Mouse (Mus musculus) cortical plate, adult 2 months (tissue): ENCODE data around the gene Nlrc5.

Source experiments
- CTCF ChIP-seq: fragments of 200-500 bp; IDR thresholded peaks from 2 replicates; pipeline ENCODE4 v1.5.1; 2011; ENCODE audit warnings: mild to moderate bottlenecking, control low read depth, low read length; ENCODE audit not compliant: insufficient read depth; ENCODE audit errors: extremely low read depth
- POLR2A ChIP-seq: fragments of 200-500 bp; IDR thresholded peaks from 2 replicates; pipeline ENCODE4 v1.6.1; 2011; ENCODE audit warnings: mild to moderate bottlenecking, low read length, control low read depth; ENCODE audit not compliant: insufficient read depth; ENCODE audit errors: extremely low read depth

DNA sequence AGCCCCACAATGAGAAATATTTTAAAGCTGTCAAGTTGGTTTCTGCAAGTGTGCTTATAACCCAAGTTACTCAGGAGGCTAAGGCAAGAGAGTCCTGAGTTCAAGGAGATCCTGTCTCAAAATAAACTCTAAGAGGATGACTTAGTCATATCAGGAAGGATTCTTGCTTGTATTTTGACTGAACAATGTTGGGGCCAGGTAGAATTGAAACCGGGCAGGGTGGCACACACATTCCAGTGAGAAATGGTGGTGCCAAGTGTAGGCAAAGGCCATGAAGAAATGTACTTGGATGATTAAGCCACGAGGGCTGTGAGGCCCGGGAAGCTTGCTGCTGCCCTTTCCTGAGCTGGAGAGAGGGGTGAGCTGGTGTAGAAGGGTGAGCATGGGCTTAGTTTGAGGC lies 13.0 kb downstream of the Nlrc5 start:
- no peak for TF ChIP-seq CTCF
- TF ChIP-seq POLR2A = no peak
